Mouse (Mus musculus) T-helper 2 cell (primary cell): ENCODE measurements around the gene Asic4.

Experiments used
- in situ Hi-C: fragments of 300-600 bp; cut with MboI, MseI; formaldehyde crosslinking; loops from one replicate; pipeline ENCODE4 v1.15.1; 2025; ENCODE audit warnings: high pct_unique_total_duplicates

Gene Asic4

DNA sequence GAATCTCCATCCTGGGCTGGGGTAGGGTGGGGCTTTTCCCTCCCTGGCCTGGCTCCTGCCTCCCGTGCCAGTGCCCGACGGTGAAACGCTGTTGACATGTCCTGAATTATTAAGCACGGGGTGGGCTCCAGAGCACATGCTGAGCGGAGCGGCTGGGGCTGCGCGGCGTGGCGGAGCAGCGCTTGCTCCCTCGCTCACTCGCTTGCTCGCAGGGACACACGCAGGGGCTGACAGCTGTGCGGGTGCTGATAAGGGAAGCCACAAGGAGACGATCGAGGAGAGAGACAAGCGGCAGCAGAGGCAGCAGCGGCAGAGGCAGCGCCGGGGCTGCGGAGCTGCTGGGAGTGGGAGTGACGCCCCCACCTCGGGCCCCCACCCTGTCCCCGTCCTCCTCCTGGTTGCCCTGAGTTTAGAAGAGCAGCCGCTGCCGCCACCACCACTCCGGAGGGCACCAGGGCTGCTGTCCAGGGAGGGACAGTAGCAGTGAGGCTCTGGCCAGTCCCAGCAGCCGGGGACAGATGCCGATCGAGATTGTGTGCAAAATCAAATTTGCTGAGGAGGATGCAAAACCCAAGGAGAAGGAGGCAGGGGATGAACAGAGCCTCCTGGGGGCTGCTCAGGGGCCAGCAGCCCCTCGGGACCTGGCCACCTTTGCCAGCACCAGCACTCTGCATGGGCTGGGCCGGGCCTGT is at the start of gene Asic4:
Asic4 (plus strand) TSS at position 123 of the 692 bp plus-strand sequence.
- in situ Hi-C loops = no loop called here

GRCm38 (mm10) chr1:75400493-75401115 is 49.6 kb upstream of the Asic4 start:
- in situ Hi-C loops = no loop called here

- in situ Hi-C loops = no loop called here
These were observed 44.7 kb upstream of the Asic4 start for GRCm38 (mm10) chr1:75405547-75405946.

DNA sequence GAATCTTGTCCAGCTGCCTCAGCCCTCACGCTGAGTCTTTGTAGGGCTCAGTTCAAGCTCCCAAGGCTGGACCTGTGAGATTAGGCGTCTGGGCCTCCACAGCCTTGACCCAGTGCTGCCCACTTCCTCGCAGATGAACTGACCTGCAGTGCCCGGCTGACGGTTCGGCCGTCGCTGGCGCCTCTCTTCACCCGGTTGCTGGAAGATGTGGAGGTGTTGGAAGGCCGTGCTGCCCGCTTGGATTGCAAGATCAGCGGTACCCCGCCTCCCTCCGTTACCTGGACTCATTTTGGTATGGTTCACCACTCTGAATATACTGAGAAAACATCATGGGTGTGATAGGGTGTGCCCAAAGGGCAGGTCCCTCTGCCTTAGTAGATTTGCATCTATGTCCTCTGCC is 44.1 kb upstream of the Asic4 start:
- in situ Hi-C loops = no loop called here

- in situ Hi-C loops = no loop called here
These were observed 43.2 kb upstream of the Asic4 start for GRCm38 (mm10) chr1:75407056-75407455.

- in situ Hi-C loops = no loop called here
These were observed 42.0 kb upstream of the Asic4 start for GRCm38 (mm10) chr1:75408210-75408609.

DNA sequence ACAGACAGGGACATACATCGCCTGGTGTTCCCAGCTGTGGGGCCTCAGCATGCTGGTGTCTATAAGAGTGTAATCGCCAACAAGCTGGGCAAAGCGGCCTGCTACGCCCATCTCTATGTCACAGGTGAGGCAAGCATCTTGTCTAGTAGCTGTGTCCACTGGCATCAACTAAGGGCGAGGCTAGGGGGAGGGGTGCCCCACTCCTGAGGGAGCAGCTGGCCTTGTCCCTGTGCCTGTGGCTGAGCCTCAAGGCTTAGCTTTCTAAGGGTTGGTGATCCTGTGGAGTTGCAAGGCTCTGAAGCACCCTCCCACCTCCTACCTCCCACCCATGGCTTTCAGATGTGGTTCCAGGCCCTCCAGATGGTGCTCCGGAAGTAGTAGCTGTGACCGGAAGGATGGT is 40.3 kb upstream of the Asic4 start:
- in situ Hi-C loops = no loop called here

DNA sequence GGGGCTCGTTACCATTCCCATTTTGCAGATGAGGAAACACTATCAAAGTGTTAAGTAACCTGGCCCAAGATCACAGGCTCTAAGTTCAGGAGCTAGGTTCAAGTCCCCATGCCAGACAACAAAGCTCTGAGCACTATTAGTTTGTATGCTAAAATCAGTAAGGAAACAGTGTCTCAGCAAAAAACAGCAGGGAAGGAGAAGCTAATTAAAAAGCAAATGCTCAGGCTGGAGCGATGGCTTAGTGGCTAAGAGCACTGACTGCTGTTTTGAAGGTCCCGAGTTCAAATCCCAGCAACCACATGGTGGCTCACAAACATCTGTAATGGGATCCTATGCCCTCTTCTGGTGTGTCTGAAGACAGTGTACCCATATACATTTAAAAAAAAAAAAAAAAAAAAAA is 38.0 kb upstream of the Asic4 start:
- in situ Hi-C loops = no loop called here

DNA sequence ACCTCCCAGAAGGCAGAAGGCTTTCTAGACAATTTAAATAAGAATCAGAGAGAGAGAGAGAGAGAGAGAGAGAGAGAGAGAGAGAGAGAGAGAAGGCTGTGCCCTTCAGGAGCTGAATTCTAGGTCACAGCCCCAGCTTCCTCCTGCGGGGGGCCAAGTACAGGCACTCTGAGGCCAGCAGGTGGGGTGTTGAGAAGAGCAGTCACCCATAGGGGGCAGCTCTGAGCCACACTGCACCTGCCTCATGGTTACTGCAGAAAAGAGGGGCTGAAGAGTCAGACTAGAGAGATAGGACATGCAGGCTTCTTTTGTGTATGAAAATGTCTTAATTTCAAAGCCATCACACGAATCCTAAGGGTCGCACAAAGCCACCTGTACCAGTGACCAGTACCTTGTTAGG is 36.5 kb upstream of the Asic4 start:
- in situ Hi-C loops = no loop called here

- in situ Hi-C loops = no loop called here
These were observed 28.4 kb upstream of the Asic4 start for GRCm38 (mm10) chr1:75421794-75422193.

- in situ Hi-C loops = no loop called here
These were observed 27.9 kb upstream of the Asic4 start for GRCm38 (mm10) chr1:75422216-75422822.

- in situ Hi-C loops = no loop called here
These were observed 27.3 kb upstream of the Asic4 start for GRCm38 (mm10) chr1:75422823-75423471.

DNA sequence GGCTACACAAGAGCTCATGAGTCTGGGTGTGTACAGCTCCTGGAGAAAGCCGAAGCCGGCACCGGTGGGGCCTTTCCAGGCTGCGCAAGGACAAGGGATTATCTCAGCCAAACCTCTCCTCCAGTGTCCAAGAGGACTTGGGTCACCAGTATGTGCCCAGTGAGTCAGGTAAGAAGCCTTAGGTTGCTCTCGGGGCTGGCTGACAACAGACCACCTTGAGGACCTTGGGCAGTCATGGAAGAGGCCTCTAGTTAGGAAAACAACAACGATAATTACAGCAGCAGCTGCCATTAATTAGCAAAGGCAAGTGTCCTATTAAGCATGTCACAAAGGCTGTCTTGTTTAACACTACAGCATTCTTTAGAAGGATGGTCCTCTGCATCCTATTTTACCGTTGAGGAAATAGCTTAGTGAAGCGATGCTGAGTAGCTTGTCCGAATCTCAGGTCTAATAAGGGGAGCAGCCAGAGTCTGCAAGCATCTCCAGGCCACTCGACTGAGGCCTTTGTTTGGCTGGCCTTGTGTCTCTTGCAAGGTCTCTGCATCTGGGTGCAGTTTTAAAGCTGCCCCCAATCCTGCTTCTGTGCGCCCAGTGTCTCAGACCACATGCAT is 26.4 kb upstream of the Asic4 start:
- in situ Hi-C loops = no loop called here

- in situ Hi-C loops = no loop called here
These were observed 24.3 kb upstream of the Asic4 start for GRCm38 (mm10) chr1:75425796-75426471.

- in situ Hi-C loops = loop anchor here (5.0 kb wide), 2 partner anchors 42 to 308 kb away; partner anchors contain the start of genes Chpf, Nhej1 and Tmem198
These were observed 14.5 kb upstream of the Asic4 start, which contains the start of gene Gmppa for GRCm38 (mm10) chr1:75435475-75436328. Gene Gmppa (plus strand): TSS chr1:75435930.

DNA sequence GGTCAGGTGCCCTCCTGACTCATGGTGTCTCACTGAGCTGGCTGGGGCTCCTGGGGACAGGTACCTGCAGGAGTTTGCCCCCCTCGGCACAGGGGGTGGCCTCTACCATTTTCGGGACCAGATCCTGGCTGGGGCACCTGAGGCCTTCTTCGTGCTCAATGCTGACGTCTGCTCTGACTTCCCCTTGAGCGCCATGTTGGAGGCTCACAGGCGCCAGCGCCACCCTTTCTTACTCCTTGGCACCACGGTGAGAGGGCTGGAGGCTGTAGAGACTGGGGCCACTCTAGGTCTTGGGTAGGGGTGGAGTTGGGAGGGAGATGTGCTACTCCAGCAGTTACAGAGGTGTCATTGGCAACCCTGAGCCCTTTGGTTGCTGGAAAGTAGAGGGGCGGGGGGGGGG is 11.5 kb upstream of the Asic4 start:
- in situ Hi-C loops = loop anchor here (5.0 kb wide), 2 partner anchors 39 to 311 kb away; partner anchors contain the start of genes Chpf, Nhej1 and Tmem198

DNA sequence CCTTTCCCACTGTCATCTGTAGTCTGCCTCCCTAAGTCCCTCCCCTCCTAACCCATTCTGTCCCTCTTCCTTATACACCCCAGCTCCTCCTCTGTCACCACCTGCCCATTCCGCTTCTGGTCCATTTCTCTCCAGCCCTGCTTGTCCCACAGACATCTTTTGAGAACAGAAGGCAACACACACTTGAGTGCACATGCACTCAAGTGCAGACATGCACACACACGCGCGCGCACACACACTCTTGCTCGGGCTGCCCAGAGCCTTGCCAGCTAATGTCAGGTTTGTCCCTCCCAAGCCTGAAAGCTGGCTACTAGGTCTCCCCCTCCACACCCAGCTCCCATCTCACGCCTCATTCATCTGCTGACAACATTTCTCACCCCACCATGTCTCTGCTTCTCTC is 9.6 kb upstream of the Asic4 start:
- in situ Hi-C loops = no loop called here

GRCm38 (mm10) chr1:75441471-75441996 is 8.7 kb upstream of the Asic4 start:
- in situ Hi-C loops = no loop called here

DNA sequence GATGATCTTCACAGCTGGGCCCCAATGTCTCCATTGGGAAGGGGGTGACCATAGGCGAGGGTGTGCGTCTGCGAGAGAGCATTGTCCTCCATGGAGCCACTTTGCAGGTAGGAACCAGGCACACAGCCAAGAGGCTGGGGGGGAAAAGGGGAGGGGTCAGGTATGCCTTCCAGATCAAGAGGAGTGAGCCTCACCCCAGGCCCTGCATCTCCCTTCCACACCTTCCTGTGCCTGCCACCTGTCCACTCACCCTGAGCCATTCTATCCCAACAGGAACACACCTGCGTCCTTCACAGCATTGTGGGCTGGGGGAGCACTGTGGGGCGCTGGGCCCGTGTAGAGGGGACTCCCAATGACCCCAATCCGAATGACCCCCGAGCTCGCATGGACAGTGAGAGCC is 8.1 kb upstream of the Asic4 start:
- in situ Hi-C loops = no loop called here

DNA sequence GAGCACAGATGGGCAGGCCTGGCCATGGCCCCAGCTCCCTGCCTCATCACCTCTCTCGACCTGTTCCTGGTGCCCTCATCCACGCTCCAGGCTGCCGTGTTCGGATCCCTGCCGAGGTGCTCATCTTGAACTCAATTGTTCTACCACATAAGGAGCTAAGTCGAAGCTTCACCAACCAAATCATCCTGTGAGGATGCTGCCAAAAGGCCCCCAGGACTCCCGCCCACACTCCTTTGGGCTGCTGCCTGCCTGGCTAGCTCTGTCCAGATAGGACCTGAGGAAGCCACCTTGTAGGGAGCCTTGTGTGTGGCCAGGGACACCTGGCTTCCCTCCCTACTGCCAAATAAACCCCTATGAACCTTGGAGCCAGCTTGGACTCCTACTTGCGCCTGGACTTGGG is 7.4 kb upstream of the Asic4 start:
- in situ Hi-C loops = no loop called here
